Mouse (Mus musculus): ENCODE measurements at regions not wholly inside any gene's neighbourhood (a gene's known extent, or its start where the extent isn't known, plus 50 kb on each side); places are given as distances from the start of the nearest gene placed in this dataset.

DNA sequence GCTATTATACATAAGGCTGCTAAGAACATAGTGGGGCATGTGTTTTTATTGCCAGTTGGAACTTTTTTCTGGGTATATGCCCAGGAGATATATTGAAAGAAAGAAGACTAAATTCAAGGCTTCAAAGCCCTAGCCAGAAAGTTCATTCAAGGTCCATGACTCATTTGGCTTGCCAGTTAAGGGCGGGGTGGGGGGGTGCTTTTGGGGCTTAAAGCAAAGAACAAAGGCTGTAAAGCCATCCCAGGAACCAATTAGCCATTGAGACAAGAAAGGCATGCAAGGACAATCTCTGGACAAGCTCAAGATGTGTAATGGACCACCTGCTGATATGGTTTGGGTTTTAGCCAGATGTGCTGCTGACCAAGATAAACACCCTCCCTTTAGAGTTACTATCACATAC lies 386.7 kb upstream of the Rarb start:
- TF ChIP-seq CTCF (IDR thresholded peaks at IDR 0.05; ENCODE audit: low read depth) (no peak), EP300 (IDR thresholded peaks at IDR 0.05; ENCODE audit: low read depth) (no peak)

All from heart, postnatal 0 days (tissue).